Mouse (Mus musculus): ENCODE results near the gene Atmin.
A peak's percentile ranks its signal among the peaks of the same experiment; 100 is the strongest.

Gene Atmin

GRCm38 (mm10) chr8:116951369-116951768 is 8.2 kb downstream of the Atmin start:
- DNase-seq (ENCODE audit: low spot score in 2 of 2), result no peak

DNA sequence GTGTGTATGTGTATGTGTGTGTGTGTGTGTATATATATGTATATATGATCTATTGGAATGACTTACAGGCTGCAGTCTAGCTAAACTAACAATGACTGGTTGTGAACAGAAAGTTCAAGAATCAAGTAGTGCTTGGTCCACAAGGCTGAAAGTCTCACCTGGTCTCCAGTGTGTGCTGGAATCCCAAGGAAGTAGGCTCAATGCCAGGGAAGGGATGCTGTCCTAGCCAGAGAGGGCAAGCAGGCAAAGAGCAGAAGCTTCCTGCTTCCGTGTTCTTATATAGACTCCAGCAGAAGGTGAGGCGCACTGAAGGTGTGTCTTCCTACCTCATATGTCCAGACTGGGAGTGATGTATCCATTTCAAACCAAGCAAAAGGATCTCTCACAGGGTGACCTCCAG is 8.6 kb downstream of the Atmin start:
- no peak for DNase-seq (ENCODE audit: low spot score in 2 of 2)

GRCm38 (mm10) chr8:116952428-116952827 is 9.2 kb downstream of the Atmin start:
- DNase-seq (ENCODE audit: low spot score in 2 of 2), result no peak

DNA sequence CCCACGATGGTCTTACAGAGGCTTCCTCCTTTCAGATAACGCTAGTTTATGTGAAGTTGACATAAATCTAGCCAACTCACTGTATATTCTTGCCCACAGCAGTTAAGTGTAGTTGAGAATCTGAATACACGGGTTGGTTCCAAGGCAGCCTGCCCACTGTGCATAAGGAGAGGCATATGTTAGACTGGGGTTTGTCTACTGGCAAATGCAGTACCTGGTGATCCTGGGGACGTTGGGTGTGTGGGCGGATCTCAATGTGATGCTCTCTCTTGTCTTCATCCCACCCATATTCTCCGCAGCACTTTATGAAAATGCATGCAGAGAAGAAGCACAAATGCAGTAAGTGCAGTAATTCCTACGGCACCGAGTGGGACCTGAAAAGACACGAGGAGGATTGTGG is 11.2 kb downstream of the Atmin start:
- no peak for DNase-seq (ENCODE audit: low spot score in 2 of 2)

DNA sequence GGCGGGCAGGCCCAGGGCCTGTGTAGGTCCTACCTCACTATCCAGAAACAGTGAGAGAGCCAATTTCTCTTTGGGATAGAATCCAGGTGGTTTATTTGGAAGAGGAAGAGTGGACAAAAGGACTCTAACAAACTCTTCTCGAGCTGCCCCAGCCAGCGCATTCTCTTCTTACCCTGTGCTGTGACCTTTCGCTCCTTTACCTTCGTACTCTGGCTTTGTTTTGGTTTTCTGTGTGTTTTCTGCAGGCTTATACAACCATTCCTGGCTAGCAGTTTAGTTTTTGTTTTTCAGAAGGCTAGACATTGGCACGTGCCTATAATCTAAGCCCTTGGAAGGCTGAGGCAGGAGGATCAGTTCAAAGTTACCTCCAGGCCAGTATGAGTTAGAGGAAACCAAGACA is 26.3 kb downstream of the Atmin start:
- no peak for DNase-seq (ENCODE audit: low spot score in 2 of 2)

- no peak for DNase-seq (ENCODE audit: low spot score in 2 of 2)
These were observed 31.9 kb downstream of the Atmin start for GRCm38 (mm10) chr8:116975066-116975465.

DNA sequence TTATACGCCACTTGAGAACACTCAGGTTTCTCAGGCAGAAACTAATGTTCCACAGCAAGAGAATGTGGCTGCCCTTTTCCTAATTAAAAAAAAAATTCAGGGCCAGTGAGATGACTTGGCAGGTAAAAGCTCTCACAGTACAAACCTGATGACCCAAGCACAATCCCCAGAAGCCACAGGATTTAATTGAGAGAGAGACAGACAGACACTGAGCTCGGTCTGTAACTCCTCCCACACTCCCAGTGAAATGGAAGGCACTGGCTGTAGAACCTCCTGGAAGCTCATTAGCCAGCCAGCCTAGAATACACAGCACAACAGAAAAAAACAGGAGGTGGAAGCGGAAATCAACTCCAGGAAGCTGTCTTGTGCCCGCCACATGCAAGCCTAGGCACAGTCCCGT is 32.4 kb downstream of the Atmin start:
- no peak for DNase-seq (ENCODE audit: low spot score in 2 of 2)

DNA sequence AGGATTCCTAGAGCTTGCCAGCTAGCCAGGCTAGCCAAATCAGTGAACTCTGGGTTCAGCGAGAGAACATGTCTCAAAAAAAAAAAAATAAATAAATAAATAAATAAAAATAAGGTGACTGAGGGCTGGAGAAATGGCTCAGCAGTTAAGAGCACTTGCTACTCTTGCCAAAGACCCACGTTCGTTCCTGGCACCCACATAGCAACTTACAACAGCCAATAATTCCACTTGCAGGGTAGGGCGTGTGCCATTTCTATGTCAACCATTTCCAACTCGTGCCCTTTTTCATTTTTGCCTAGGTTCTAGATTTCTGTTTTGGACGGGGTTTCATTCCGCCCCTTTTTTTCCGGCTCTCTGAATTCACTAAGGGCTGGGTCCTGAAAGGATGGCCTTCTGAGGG is 34.9 kb downstream of the Atmin start:
- DNase-seq (ENCODE audit: low spot score in 2 of 2), result no peak

- DNase-seq (ENCODE audit: low spot score in 2 of 2), result peak; percentile 94 to 96
These were observed 35.6 kb downstream of the Atmin start, which contains the start of gene 1700030J22Rik for GRCm38 (mm10) chr8:116978631-116979256. Gene 1700030J22Rik (minus strand): TSS chr8:116978959.

GRCm38 (mm10) chr8:116980117-116980516 is 36.9 kb downstream of the Atmin start:
- DNase-seq (ENCODE audit: low spot score in 2 of 2), result peak in 1 of 2 experiments; percentile 42

GRCm38 (mm10) chr8:116989842-116990241 is 46.6 kb downstream of the Atmin start:
- no peak for DNase-seq (ENCODE audit: low spot score in 2 of 2)

GRCm38 (mm10) chr8:116991241-116991640 is 48.0 kb downstream of the Atmin start:
- no peak for DNase-seq (ENCODE audit: low spot score in 2 of 2)

DNA sequence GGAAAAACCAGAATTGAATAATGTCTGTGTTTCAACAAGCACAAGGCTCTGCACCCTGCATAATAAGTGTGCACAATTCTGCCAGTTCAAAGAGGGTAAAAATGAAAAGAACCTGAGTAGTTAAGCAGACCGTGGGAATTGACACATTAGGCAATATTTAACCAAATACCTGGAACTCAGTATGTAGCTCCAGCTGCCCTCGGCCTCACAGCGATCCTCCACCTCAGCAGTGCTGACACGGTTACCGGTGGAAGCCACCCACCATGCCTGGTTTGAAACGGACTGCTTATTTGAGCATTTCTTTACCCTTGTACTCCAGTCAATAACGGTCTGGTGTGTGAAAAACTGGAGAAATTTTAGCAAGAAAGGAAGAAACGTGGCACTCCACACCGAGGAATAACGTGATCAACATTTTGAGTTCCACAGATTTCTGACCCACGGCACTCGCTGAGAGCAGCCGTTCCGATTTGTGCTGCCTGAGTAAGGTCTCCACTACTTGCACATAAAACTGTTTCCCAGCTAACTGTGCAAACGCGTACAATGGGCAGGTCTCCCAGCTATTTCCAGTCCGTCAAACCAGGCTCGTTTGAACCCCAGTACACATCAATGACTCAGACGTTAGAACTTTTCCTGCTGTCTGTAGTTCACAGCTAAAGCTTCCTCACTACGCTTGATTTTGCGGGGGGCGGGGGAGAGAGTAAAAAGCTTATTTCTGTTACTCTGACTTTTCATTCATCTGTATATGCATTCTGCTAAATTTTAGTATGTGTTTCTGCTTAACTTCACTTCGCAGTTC is 49.2 kb downstream of the Atmin start:
- no peak for DNase-seq (ENCODE audit: low spot score in 2 of 2)

- peak; percentile 92 to 97 for DNase-seq (ENCODE audit: low spot score in 2 of 2)
These were observed 50.1 kb downstream of the Atmin start, which contains the start of gene Gcsh for GRCm38 (mm10) chr8:116993095-116993867. Gene Gcsh (minus strand): TSS chr8:116993537.

DNA sequence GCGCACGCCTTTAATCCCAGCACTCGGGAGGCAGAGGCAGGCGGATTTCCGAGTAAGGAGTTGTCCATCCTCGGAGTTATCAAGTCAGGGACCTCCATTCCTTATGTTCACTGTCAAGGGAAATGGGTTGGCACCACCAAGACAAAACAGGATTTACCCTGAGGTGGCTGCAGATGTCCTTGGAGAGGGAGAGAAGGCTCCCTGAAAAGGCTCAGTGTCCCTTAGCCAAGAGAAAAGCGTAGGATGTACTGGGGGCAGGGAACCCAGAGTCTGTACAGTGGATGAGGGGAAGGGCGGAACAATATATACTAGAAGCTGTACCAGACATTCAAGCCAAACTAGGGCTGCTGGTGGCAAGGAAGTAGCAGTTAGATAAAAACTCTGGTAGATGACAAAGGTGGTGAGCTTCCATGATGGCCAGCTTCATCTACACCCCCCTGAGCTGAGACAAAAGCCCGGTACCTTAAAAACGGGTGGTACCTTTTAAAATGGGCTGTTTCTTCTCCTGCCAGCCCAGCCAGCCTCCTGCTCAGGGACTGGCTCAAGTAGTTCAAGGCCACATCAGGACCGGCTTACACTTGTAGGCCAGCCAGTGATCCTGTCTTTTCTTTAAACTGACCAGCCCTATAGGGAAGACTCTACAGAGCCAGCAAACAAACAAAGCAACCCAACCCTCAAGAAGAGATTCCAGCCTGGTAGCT is 51.0 kb downstream of the Atmin start:
- DNase-seq (ENCODE audit: low spot score in 2 of 2), result no peak

Data from cerebellum, postnatal 4 days (tissue).